Mouse (Mus musculus): ENCODE measurements around the gene Fam166b. TPM values are rescaled to one million over a fixed set of nuclear protein-coding genes. Genes with fewer than 3 reads are reported as not detected.
A peak's percentile ranks its signal among the peaks of the same experiment; 100 is the strongest.

Fam166b gene
- 1.3 and 1.6 TPM in 2 replicates for polyA plus RNA-seq (2012; rRNA removed)

- no peak for DNase-seq
- TF ChIP-seq POLR2A (IDR thresholded peaks at IDR 0.05; ENCODE audit: low read depth, low read length) = no peak
- no peak for TF ChIP-seq CTCF (conservative IDR thresholded peaks at IDR 0.05; ENCODE audit: insufficient read depth, insufficient read length, low read depth, low read length)
- Histone ChIP-seq H3K4me3 (ENCODE audit: insufficient read depth, low read depth, low read length) (no peak within 1 kb of the TSS), H3K36me3 (ENCODE audit: control insufficient read depth, insufficient read depth, low read length) (peaks cover 8% of the 10 kb centered on the region), H3K4me1 (ENCODE audit: control insufficient read depth, insufficient read depth, low read length) (no peaks in the 10 kb centered on the region), H3K27me3 (replicated peaks; ENCODE audit: control insufficient read depth, insufficient read depth, low read length) (no peaks in the 10 kb centered on the region), H3K27ac (ENCODE audit: insufficient read depth, low read depth, low read length) (no peak within 1 kb of the TSS)
- WGBS = 17% methylated on average over 10 of the region's 10 CpGs
These were observed at the start of gene Fam166b for GRCm38 (mm10) chr4:43428946-43429345. Fam166b (minus strand) TSS chr4:43429134.

DNA sequence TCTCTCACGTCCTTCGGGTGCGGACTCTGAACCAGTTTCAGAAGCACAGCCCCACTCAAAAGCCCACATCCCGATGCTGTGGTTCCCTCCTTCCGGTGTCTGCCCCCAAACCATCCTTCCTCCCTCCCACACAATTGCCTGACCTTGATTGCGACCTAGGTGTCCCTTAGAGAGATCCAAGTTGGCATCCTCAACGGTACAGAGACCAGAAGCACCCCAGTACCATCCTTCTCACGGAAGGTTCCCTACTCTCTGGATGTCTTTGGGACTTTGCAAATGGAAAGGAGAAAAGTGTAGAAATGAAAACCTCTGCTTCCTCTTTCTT lies 49.6 kb upstream of the Fam166b start:
- peak overlapping the region; percentile 27 for H3K4me3 ChIP-seq (ENCODE audit: insufficient read depth, low read depth, low read length)
- H3K4me1 ChIP-seq (ENCODE audit: control insufficient read depth, insufficient read depth, low read length) = no peaks in the 10 kb centered on the region
- H3K27ac ChIP-seq (ENCODE audit: insufficient read depth, low read depth, low read length) = no peak overlapping the region
- H3K27me3 ChIP-seq (replicated peaks; ENCODE audit: control insufficient read depth, insufficient read depth, low read length) = no peaks in the 10 kb centered on the region
- TF ChIP-seq CTCF (conservative IDR thresholded peaks at IDR 0.05; ENCODE audit: insufficient read depth, insufficient read length, low read depth, low read length) (no peak), POLR2A (IDR thresholded peaks at IDR 0.05; ENCODE audit: low read depth, low read length) (no peak)
- no peaks in the 10 kb centered on the region for H3K36me3 ChIP-seq (ENCODE audit: control insufficient read depth, insufficient read depth, low read length)
- DNase-seq = no peak
- 37% methylated on average over 8 of the region's 8 CpGs for WGBS

GRCm38 (mm10) chr4:43477857-43478533 lies 49.1 kb upstream of the Fam166b start:
- Histone ChIP-seq H3K27me3 (replicated peaks; ENCODE audit: control insufficient read depth, insufficient read depth, low read length) (no peaks in the 10 kb centered on the region), H3K4me1 (ENCODE audit: control insufficient read depth, insufficient read depth, low read length) (no peaks in the 10 kb centered on the region), H3K4me3 (ENCODE audit: insufficient read depth, low read depth, low read length) (peak overlapping the region; percentile 27), H3K27ac (ENCODE audit: insufficient read depth, low read depth, low read length) (no peak overlapping the region), H3K36me3 (ENCODE audit: control insufficient read depth, insufficient read depth, low read length) (no peaks in the 10 kb centered on the region)
- TF ChIP-seq POLR2A (IDR thresholded peaks at IDR 0.05; ENCODE audit: low read depth, low read length) (no peak), CTCF (conservative IDR thresholded peaks at IDR 0.05; ENCODE audit: insufficient read depth, insufficient read length, low read depth, low read length) (peak; percentile 62)
- DNase-seq = peak; percentile 93
- 18% methylated on average over 11 of the region's 11 CpGs for WGBS

DNA sequence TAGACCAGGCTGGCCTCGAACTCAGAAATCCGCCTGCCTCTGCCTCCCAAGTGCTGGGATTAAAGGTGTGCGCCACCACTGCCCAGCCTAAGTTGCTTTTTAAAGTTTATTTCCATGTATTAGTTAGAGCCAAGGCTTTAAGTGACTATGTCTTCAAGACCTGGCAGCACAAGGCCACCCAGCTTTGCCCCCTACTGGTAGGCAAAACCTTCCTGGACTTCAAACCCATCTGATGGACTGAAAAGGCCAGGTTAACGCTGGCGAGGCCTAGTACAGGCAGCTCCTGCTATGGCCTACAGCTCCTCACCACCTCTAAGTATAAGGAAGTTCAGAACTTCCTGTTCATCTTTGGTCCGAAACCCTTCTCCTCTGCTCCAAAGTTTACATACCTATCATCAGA lies 47.7 kb upstream of the Fam166b start:
- no peak overlapping the region for H3K4me3 ChIP-seq (ENCODE audit: insufficient read depth, low read depth, low read length)
- no peaks in the 10 kb centered on the region for H3K27me3 ChIP-seq (replicated peaks; ENCODE audit: control insufficient read depth, insufficient read depth, low read length)
- 78% methylated on average over 6 of the region's 6 CpGs for WGBS
- H3K36me3 ChIP-seq (ENCODE audit: control insufficient read depth, insufficient read depth, low read length) = no peaks in the 10 kb centered on the region
- no peak; the same call in 1 of the 2 replicates for TF ChIP-seq CTCF (conservative IDR thresholded peaks at IDR 0.05; ENCODE audit: insufficient read depth, insufficient read length, low read depth, low read length)
- H3K27ac ChIP-seq (ENCODE audit: insufficient read depth, low read depth, low read length) = no peak overlapping the region
- H3K4me1 ChIP-seq (ENCODE audit: control insufficient read depth, insufficient read depth, low read length) = no peaks in the 10 kb centered on the region
- DNase-seq = peak; percentile 55

- TF ChIP-seq CTCF (conservative IDR thresholded peaks at IDR 0.05; ENCODE audit: insufficient read depth, insufficient read length, low read depth, low read length) (no peak), POLR2A (IDR thresholded peaks at IDR 0.05; ENCODE audit: low read depth, low read length) (no peak)
- H3K4me3 ChIP-seq (ENCODE audit: insufficient read depth, low read depth, low read length) = no peak overlapping the region
- 61% methylated on average over 1 of the region's 1 CpGs for WGBS
These were observed 44.7 kb upstream of the Fam166b start for GRCm38 (mm10) chr4:43473636-43474035.

DNA sequence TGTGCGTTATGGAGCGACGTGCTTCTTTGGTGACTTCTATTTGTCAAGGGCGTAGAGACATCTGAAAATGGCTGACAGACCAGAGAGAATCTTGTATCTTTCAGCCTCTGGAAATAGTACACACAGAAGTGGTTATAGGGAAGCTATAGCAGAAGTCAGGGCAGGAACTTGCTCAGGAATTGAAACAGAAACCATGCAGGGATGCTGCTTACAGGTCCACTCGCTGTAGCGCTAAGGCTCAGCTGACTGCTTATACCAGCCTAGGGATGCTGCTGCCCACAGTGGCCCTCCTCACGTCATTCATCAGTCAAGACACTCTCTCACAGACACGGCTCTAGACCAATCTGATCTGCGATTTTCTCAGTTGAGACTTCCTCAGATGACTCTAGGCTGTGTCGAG lies 41.4 kb upstream of the Fam166b start:
- no peak for TF ChIP-seq POLR2A (IDR thresholded peaks at IDR 0.05; ENCODE audit: low read depth, low read length)
- no peak for TF ChIP-seq CTCF (conservative IDR thresholded peaks at IDR 0.05; ENCODE audit: insufficient read depth, insufficient read length, low read depth, low read length)
- DNase-seq = no peak
- 93% methylated on average over 10 of the region's 10 CpGs for WGBS
- H3K4me3 ChIP-seq (ENCODE audit: insufficient read depth, low read depth, low read length) = no peak overlapping the region
- no peak overlapping the region for H3K27ac ChIP-seq (ENCODE audit: insufficient read depth, low read depth, low read length)
- H3K27me3 ChIP-seq (replicated peaks; ENCODE audit: control insufficient read depth, insufficient read depth, low read length) = no peaks in the 10 kb centered on the region
- H3K36me3 ChIP-seq (ENCODE audit: control insufficient read depth, insufficient read depth, low read length) = no peaks in the 10 kb centered on the region
- H3K4me1 ChIP-seq (ENCODE audit: control insufficient read depth, insufficient read depth, low read length) = no peaks in the 10 kb centered on the region

More at GRCm38 (mm10) chr4:43473636-43474035, 44.7 kb upstream of the Fam166b start:
- DNase-seq = no peak
- Histone ChIP-seq H3K27me3 (replicated peaks; ENCODE audit: control insufficient read depth, insufficient read depth, low read length) (no peaks in the 10 kb centered on the region), H3K36me3 (ENCODE audit: control insufficient read depth, insufficient read depth, low read length) (no peaks in the 10 kb centered on the region), H3K27ac (ENCODE audit: insufficient read depth, low read depth, low read length) (no peak overlapping the region), H3K4me1 (ENCODE audit: control insufficient read depth, insufficient read depth, low read length) (no peaks in the 10 kb centered on the region)

DNA sequence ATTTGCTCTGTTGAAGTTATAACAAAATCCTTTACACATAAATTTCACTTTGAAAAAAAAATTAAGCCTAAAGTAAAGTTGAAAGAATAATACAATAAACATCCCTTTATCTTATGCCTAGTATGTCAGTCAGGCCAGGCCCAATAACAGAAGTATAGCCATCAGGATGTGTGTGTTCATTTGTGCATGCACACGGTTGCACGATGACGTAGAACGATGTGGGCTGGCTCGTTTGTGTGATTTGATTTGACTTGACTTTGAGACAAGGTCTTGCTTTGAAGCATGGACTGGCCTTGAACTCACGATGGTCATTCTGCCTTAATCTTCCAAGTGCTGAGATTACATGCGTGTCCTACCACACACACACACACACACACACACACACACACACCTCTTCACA lies 37.9 kb upstream of the Fam166b start:
- Histone ChIP-seq H3K4me3 (ENCODE audit: insufficient read depth, low read depth, low read length) (no peak overlapping the region), H3K4me1 (ENCODE audit: control insufficient read depth, insufficient read depth, low read length) (no peaks in the 10 kb centered on the region), H3K36me3 (ENCODE audit: control insufficient read depth, insufficient read depth, low read length) (no peaks in the 10 kb centered on the region), H3K27me3 (replicated peaks; ENCODE audit: control insufficient read depth, insufficient read depth, low read length) (no peaks in the 10 kb centered on the region), H3K27ac (ENCODE audit: insufficient read depth, low read depth, low read length) (no peak overlapping the region)
- TF ChIP-seq POLR2A (IDR thresholded peaks at IDR 0.05; ENCODE audit: low read depth, low read length) = no peak
- TF ChIP-seq CTCF (conservative IDR thresholded peaks at IDR 0.05; ENCODE audit: insufficient read depth, insufficient read length, low read depth, low read length) = no peak
- WGBS = 87% methylated on average over 7 of the region's 7 CpGs
- no peak for DNase-seq
